Mouse (Mus musculus) intestine, postnatal 0 days (tissue): Measurements from ENCODE around the gene Nme3. TPM values are rescaled to one million over a fixed set of nuclear protein-coding genes. Genes with fewer than 3 reads are reported as not detected.

Experiments
- ATAC-seq: fragments of 200-750 bp; cut with Nextera tagmentation; 2 replicates; pipeline ENCODE4 v1.8.0; 2017; ENCODE audit warnings: mild to moderate bottlenecking, moderate TSS enrichment, moderate library complexity
- H3K27ac ChIP-seq: fragments of 300-500 bp; sonication (generic); 2 replicates; pipeline ENCODE4 v1.5.1; 2014; ENCODE audit warnings: mild to moderate bottlenecking, low read depth, low read length, moderate library complexity
- H3K27me3 ChIP-seq: fragments of 300-500 bp; sonication (generic); replicated peaks from 2 replicates; pipeline ENCODE4 v1.6.1; 2014; ENCODE audit warnings: low read length, mixed read lengths; ENCODE audit not compliant: control insufficient read depth, insufficient read depth
- H3K36me3 ChIP-seq: fragments of 300-500 bp; sonication (generic); 2 replicates; pipeline ENCODE4 v1.6.1; 2014; ENCODE audit warnings: mild to moderate bottlenecking, moderate library complexity; ENCODE audit not compliant: control insufficient read depth, insufficient read depth
- H3K4me1 ChIP-seq: fragments of 300-500 bp; sonication (generic); replicated peaks from 2 replicates; pipeline ENCODE4 v1.6.1; 2014; ENCODE audit warnings: antibody characterized with exemption, low read length, mixed read lengths; ENCODE audit not compliant: control insufficient read depth, insufficient read depth
- H3K4me2 ChIP-seq: fragments of 300-500 bp; sonication (generic); replicated peaks from 2 replicates; pipeline ENCODE4 v1.6.1; 2014; ENCODE audit warnings: low read depth, mild to moderate bottlenecking, moderate library complexity
- H3K4me3 ChIP-seq: fragments of 300-500 bp; sonication (generic); 2 replicates; pipeline ENCODE4 v1.5.1; 2014; ENCODE audit warnings: low read depth, low read length
- H3K9ac ChIP-seq: fragments of 300-500 bp; sonication (generic); 2 replicates; pipeline ENCODE4 v1.6.1; 2014; ENCODE audit warnings: mild to moderate bottlenecking, low read depth, low read length
- H3K9me3 ChIP-seq: fragments of 300-500 bp; sonication (generic); 2 replicates; pipeline ENCODE4 v1.6.1; 2016; ENCODE audit warnings: mixed run types; ENCODE audit not compliant: control insufficient read depth
- CTCF ChIP-seq: sonication (generic); IDR thresholded peaks from 2 replicates; pipeline ENCODE4 v1.5.1; 2016; ENCODE audit warnings: low read depth, mild to moderate bottlenecking, control low read depth, antibody characterized with exemption, moderate library complexity
- WGBS: fragments of 180-500 bp; shearing (Covaris S2); extraction: QIAGEN DNeasy Blood & Tissue Kit; methylation state at CpG from one replicate; pipeline ENCODE4 v1.1.7; 2014; 5-methylcytosine and 5-hydroxymethylcytosine counted together
- polyA plus RNA-seq: library from polyadenylated mRNA; unstranded; fragments of >200 nt; fragmentation: Nextera tagmentation; extraction: Ambion mirVana; gene quantifications from 2 replicates; pipeline ENCODE4 v1.2.1, GENCODE M21; 2015

Gene Nme3
- polyA plus RNA-seq, 1 experiment from 2014 or later, result 47.4 TPM

DNA sequence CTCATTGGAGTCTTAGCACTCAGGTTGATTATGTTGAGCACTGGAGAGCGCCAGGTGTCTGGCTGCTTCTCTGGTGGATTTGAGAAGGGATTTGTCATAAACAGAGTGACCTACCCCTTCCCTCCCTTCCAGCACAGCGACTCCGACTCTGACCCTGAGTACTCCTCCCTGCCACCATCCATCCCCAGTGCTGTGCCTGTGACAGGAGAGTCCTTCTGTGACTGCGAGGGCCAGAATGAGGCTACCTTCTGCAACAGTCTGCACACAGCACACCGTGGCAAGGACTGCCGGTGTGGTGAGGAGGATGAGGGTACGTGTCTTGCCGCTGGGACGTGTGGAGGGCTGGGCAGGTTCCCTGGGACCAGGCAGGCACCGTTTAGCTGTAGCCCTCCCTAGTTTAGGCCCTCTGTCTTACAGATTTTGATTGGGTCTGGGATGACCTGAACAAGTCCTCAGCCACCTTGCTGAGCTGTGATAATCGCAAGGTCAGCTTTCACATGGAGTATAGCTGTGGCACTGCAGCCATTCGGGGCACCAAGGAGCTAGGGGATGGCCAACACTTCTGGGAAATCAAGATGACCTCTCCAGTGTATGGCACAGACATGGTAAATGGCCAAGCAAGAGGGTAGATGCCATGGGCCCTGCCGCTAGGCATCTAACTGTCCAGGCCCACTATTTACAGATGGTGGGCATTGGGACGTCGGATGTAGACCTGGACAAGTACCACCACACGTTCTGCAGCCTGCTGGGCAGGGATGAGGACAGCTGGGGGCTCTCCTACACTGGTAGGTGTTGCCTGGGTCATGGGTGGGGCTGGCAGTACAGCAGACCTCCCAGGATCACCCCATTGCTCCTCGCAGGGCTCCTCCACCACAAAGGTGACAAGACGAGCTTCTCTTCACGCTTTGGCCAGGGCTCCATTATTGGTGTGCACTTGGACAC, 5.9 kb upstream of the Nme3 start:
- no peak for TF ChIP-seq CTCF
- ATAC-seq, result no peak
- peaks cover 40% of the 10 kb centered on the region for H3K36me3 ChIP-seq
- H3K4me3 ChIP-seq, result no peak overlapping the region
- WGBS, result 80% methylated on average over 19 of the region's 19 CpGs
- H3K4me1 ChIP-seq, result peaks cover 16% of the 10 kb centered on the region; the same call in 1 of the 2 replicates
- no peak overlapping the region for H3K4me2 ChIP-seq
- H3K27ac ChIP-seq, result no peak overlapping the region
- no peak overlapping the region for H3K9ac ChIP-seq
- no peaks in the 10 kb centered on the region for H3K27me3 ChIP-seq
- no peaks in the 10 kb centered on the region for H3K9me3 ChIP-seq

DNA sequence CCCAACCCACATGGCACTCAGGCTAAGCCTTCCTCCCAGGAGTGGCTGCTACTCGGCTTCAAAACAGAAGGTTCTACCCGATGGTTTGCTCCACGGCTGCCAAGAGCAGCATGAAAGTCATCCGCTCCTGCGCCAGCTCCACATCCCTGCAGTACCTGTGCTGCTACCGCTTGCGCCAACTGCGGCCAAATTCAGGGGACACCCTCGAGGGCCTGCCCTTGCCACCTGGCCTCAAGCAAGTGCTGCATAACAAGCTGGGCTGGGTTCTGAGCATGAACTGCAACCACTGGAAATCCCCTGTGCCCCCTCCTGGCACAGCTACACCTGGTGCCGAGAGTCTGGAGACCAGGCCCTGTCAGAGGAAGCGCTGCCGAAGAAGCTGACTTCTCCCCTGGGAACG, 5.0 kb upstream of the Nme3 start:
- ATAC-seq, result no peak
- no peak overlapping the region for H3K9ac ChIP-seq
- H3K36me3 ChIP-seq, result peaks cover 40% of the 10 kb centered on the region
- H3K4me1 ChIP-seq, result 0 out of 2 replicates have a peak, but pooled peaks cover 14% of the 10 kb centered on the region
- 83% methylated on average over 13 of the region's 13 CpGs for WGBS
- no peak for TF ChIP-seq CTCF
- H3K4me3 ChIP-seq, result no peak overlapping the region
- H3K9me3 ChIP-seq, result no peaks in the 10 kb centered on the region
- no peak overlapping the region for H3K4me2 ChIP-seq
- H3K27ac ChIP-seq, result 0 out of 2 replicates have a peak overlapping the region, but pooled peaks have one; percentile 28
- no peaks in the 10 kb centered on the region for H3K27me3 ChIP-seq

DNA sequence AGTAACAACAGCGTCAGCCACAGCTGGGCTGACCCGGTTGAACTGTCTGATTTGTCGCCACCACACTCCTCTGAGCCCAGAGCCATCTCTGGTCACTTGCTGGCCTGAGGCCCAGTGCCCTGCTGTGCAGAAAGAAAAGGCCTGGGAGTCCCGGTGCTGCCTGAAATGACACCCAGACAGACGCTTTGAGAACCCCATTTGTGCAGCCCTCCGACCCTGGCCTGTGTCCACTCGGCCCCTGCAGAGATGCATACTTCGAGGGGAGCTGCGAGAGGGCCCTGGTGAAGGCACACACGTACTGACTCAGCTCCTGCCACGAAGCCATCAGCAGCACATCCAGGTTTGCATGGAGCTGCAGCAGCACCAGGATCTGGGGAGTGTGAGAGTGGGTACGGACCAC, 3.5 kb upstream of the Nme3 start:
- Histone ChIP-seq H3K4me1 (0 out of 2 replicates have a peak, but pooled peaks cover 7% of the 10 kb centered on the region), H3K9ac (no peak overlapping the region), H3K27ac (no peak overlapping the region), H3K36me3 (peaks cover 44% of the 10 kb centered on the region), H3K4me2 (no peak overlapping the region), H3K9me3 (no peaks in the 10 kb centered on the region), H3K27me3 (no peaks in the 10 kb centered on the region), H3K4me3 (no peak overlapping the region)
- ATAC-seq, result no peak
- TF ChIP-seq CTCF, result no peak
- 90% methylated on average over 12 of the region's 12 CpGs for WGBS

- no peak for TF ChIP-seq CTCF
- Histone ChIP-seq H3K4me1 (0 out of 2 replicates have a peak, but pooled peaks cover 7% of the 10 kb centered on the region), H3K4me3 (no peak overlapping the region), H3K9ac (no peak overlapping the region), H3K36me3 (peaks cover 47% of the 10 kb centered on the region), H3K27me3 (no peaks in the 10 kb centered on the region), H3K9me3 (no peaks in the 10 kb centered on the region), H3K4me2 (no peak overlapping the region), H3K27ac (no peak overlapping the region)
- 100% methylated on average over 2 of the region's 2 CpGs for WGBS
- no peak for ATAC-seq
Measured at GRCm38 (mm10) chr17:24893276-24893675, 3.0 kb upstream of the Nme3 start.

DNA sequence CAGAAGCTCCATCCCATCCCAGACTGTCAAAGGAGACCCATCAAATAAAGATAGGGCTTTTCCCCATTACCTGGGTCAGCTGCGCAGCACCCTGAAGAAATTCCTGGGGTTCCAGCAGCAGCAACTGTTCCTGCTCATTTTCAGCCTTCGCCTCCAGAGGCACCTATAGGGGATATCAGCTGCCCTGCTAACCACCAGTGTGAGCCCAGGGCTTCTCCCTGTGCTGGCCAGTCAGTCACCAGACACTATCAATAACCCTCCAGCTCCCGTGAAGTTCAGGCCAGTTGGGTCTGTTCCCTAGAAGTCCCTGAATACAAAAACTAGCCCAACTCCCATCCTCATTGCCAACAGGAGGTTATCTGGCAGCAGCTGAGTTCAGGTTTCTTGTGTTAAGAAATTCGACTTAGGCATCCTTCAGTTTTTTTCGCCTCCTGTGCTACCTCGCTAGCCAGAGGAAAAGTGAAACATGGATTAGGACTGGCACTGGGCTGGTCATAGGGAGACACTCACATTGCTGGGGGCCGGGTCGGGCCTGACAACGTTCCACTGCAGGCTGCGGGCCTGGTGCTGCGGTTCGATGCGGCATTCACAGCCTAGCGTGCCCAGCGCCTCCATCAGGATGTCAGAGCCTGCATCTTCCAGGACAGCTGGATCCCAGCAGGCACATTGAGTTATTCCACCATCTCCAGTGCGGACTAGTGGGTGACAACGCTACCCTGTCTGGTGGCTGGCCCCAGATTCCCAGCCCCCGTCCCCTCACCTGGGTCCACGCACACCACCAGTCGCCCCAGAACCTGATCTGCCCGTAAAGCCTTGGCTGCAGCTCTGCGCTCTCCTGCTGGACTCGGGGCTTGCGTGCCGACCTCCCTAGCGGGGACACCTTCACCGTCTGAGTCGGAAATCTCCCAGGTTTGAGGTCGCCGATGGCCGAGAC, 2.0 kb upstream of the Nme3 start:
- H3K27ac ChIP-seq, result peak overlapping the region; percentile 86; the same call in 1 of the 2 replicates
- peaks cover 54% of the 10 kb centered on the region for H3K36me3 ChIP-seq
- 0 out of 2 replicates have a peak, but pooled peaks cover 7% of the 10 kb centered on the region for H3K4me1 ChIP-seq
- peak; percentile 15; the same call in 1 of the 2 replicates for TF ChIP-seq CTCF
- peak overlapping the region; percentile 88 for H3K9ac ChIP-seq
- peak; percentile 9; the same call in 1 of the 2 replicates for ATAC-seq
- H3K27me3 ChIP-seq, result no peaks in the 10 kb centered on the region
- 9% methylated on average over 31 of the region's 31 CpGs for WGBS
- peak overlapping the region; percentile 94 for H3K4me2 ChIP-seq
- peak overlapping the region; percentile 85 for H3K4me3 ChIP-seq
- H3K9me3 ChIP-seq, result no peaks in the 10 kb centered on the region
